Mouse (Mus musculus) midbrain, postnatal 0 days (tissue): Measurements from ENCODE around the gene Sppl2c. TPM values are rescaled to one million over a fixed set of nuclear protein-coding genes. Genes with fewer than 3 reads are reported as not detected.
A peak's percentile ranks its signal among the peaks of the same experiment; 100 is the strongest.
"Not testable (repeated sequence)": the region's sequence is repeated elsewhere in the genome, so short reads cannot be mapped to it uniquely, and the experiment has no call there.

Experiments used
- ATAC-seq: fragments of 200-750 bp; cut with Nextera tagmentation; 2 replicates; pipeline ENCODE4 v1.8.0; 2017; ENCODE audit warnings: moderate number of reproducible peaks, mild to moderate bottlenecking, moderate TSS enrichment, moderate library complexity; ENCODE audit not compliant: low FRiP score
- DNase-seq: peaks from one replicate; pipeline ENCODE4 v3.0.0-alpha.2; 2015; ENCODE audit warnings: low spot score
- H3K27ac ChIP-seq: fragments of 300-500 bp; sonication (generic); 2 replicates; pipeline ENCODE4 v1.5.1; 2014; ENCODE audit warnings: low read depth, mild to moderate bottlenecking, low read length, mixed read lengths
- H3K27me3 ChIP-seq: fragments of 300-500 bp; sonication (generic); 2 replicates; pipeline ENCODE4 v1.6.1; 2014; ENCODE audit warnings: low read length, control low read depth, mixed read lengths; ENCODE audit not compliant: insufficient read depth
- H3K36me3 ChIP-seq: fragments of 300-500 bp; sonication (generic); 2 replicates; pipeline ENCODE4 v1.6.1; 2014; ENCODE audit warnings: low read length, control low read depth, mixed read lengths; ENCODE audit not compliant: insufficient read depth
- H3K4me1 ChIP-seq: fragments of 300-500 bp; sonication (generic); 2 replicates; pipeline ENCODE4 v1.6.1; 2014; ENCODE audit warnings: mild to moderate bottlenecking, control low read depth, antibody characterized with exemption, low read length, mixed read lengths; ENCODE audit not compliant: insufficient read depth
- H3K4me2 ChIP-seq: fragments of 300-500 bp; sonication (generic); 2 replicates; pipeline ENCODE4 v1.6.1; 2014; ENCODE audit warnings: low read depth, mild to moderate bottlenecking, low read length, mixed read lengths; ENCODE audit not compliant: poor library complexity, severe bottlenecking
- H3K4me3 ChIP-seq: fragments of 300-500 bp; sonication (generic); 2 replicates; pipeline ENCODE4 v1.5.1; 2014; ENCODE audit warnings: low read depth, mild to moderate bottlenecking, low read length, moderate library complexity
- H3K9ac ChIP-seq: fragments of 300-500 bp; sonication (generic); replicated peaks from 2 replicates; pipeline ENCODE4 v1.6.1; 2014; ENCODE audit warnings: mild to moderate bottlenecking, low read length, moderate library complexity, mixed read lengths; ENCODE audit not compliant: poor library complexity, severe bottlenecking
- H3K9me3 ChIP-seq: fragments of 300-500 bp; sonication (generic); 2 replicates; pipeline ENCODE4 v1.6.1; 2016; ENCODE audit warnings: low read length, control low read depth
- CTCF ChIP-seq: IDR thresholded peaks from 2 replicates; pipeline ENCODE4 v1.5.1; 2016; ENCODE audit warnings: antibody characterized with exemption, mild to moderate bottlenecking
- WGBS: fragments of 180-500 bp; shearing (Covaris S2); extraction: QIAGEN DNeasy Blood & Tissue Kit; methylation state at CpG from one replicate; pipeline ENCODE4 v1.1.7; 2014; 5-methylcytosine and 5-hydroxymethylcytosine counted together
- polyA plus RNA-seq: library from polyadenylated mRNA; unstranded; fragments of >200 nt; fragmentation: Nextera tagmentation; extraction: Ambion mirVana; gene quantifications from 2 replicates; pipeline ENCODE4 v1.2.1, GENCODE M21; 2015
- total RNA-seq: library from RNA; depleted of rRNA; stranded (reverse); fragments of >200 nt; gene quantifications from 2 replicates; pipeline ENCODE4 v1.2.3, GENCODE M21; 2014

Sppl2c gene
- total and polyA plus RNA-seq, 2 experiments from 2014 or later = not detected

DNA sequence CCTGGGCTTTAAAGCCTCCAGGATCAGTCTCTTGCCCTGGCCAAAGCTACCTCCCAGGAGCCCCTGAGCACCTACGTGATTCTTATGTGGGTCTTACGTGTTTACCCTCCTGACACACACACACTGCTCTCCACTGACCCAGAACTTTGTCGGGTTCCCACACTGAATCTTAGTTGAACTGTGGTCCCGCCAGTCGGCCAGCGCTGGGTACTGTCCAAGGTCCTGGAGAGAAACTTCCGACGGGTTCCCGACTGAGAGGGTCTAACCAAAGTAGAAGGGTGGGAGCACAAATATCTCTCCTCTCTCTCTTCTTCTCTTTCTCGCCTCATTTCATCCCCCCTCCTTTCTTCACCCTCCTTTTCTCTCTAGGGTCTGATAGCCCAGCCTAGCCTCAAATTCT lies 11.7 kb downstream of the Sppl2c start:
- ATAC-seq (no peak), DNase-seq (no peak)
- no peak overlapping the region for H3K27ac ChIP-seq
- WGBS = 15% methylated on average over 10 of the region's 10 CpGs
- 0 out of 2 replicates have a peak, but pooled peaks cover 3% of the 10 kb centered on the region for H3K9me3 ChIP-seq
- H3K4me2 ChIP-seq = no peak overlapping the region
- H3K9ac ChIP-seq = no peak overlapping the region
- H3K27me3 ChIP-seq = peaks cover 5% of the 10 kb centered on the region; the same call in 1 of the 2 replicates
- no peaks in the 10 kb centered on the region for H3K4me1 ChIP-seq
- no peak for TF ChIP-seq CTCF
- no peaks in the 10 kb centered on the region for H3K36me3 ChIP-seq
- no peak overlapping the region for H3K4me3 ChIP-seq

DNA sequence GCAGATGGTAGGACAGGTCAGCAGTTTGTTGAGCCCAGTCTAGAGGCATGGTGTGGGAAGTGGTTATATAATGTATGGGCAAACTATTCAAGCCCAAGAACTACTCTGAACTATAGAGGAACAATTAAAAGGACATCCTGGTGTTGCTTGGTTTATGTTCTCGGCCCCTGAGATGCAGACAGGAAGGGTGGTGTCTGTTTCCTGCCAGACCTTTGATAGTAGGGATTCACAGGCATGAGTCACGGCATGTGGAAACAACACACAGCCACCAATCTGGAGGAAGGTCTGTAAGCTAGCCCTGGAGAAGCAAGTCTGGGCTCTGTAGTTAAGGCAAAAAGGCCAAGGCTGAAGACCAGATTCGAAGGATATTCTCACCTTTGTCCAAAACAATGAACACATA lies 17.1 kb downstream of the Sppl2c start:
- H3K4me1 ChIP-seq = no peaks in the 10 kb centered on the region
- no peaks in the 10 kb centered on the region for H3K27me3 ChIP-seq
- 88% methylated on average over 3 of the region's 3 CpGs for WGBS
- H3K9me3 ChIP-seq = 0 out of 2 replicates have a peak, but pooled peaks cover 3% of the 10 kb centered on the region
- DNase-seq = no peak
- ATAC-seq = no peak
- H3K4me3 ChIP-seq = no peak overlapping the region
- H3K9ac ChIP-seq = no peak overlapping the region
- no peaks in the 10 kb centered on the region for H3K36me3 ChIP-seq
- H3K27ac ChIP-seq = no peak overlapping the region
- TF ChIP-seq CTCF = no peak
- H3K4me2 ChIP-seq = no peak overlapping the region

DNA sequence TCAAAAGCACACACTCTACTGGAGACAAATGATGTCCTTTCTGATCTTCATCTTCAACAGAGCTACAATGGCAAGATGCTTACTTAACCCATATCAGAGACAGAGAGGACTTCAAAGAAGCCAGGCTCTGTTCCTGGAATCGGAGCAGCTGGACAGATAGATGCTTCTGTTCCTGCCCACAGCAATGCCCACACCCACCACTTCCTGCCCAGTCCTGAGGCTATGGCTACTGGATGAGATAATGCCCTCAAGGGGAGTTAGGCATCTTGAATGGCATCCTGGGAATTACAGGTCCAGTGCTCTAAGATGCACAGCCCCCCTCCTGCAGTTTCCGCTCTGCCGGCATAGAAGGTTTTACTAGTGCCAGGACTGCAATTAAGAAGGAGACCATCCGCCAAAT lies 20.4 kb downstream of the Sppl2c start:
- TF ChIP-seq CTCF = no peak
- H3K27me3 ChIP-seq = no peaks in the 10 kb centered on the region
- no peak overlapping the region for H3K4me3 ChIP-seq
- H3K4me2 ChIP-seq = no peak overlapping the region
- H3K9me3 ChIP-seq = 0 out of 2 replicates have a peak, but pooled peaks cover 3% of the 10 kb centered on the region
- ATAC-seq (no peak), DNase-seq (peak; percentile 19)
- no peaks in the 10 kb centered on the region for H3K36me3 ChIP-seq
- H3K27ac ChIP-seq = no peak overlapping the region
- H3K9ac ChIP-seq = no peak overlapping the region
- WGBS = 78% methylated on average over 4 of the region's 4 CpGs
- no peaks in the 10 kb centered on the region for H3K4me1 ChIP-seq

DNA sequence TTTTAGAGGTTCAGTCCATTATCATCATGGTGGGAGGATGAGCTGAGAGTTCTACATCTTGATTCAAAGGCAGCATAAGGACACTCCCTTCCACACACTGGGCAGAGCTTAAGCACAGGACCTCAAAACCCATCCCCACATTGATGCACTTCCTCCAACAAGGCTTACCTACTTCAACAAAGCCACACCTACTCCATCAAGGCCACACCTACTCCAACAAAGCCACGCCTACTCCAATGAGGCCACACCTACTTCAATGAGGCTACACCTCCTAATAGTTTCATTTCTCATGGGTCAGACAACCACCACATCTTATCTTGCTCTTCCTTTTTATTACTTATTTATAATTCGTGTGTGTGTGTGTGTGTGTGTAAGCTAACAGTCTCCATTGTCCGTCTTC lies 22.9 kb downstream of the Sppl2c start:
- Histone ChIP-seq H3K27ac (no peak overlapping the region), H3K9me3 (no peaks in the 10 kb centered on the region), H3K4me1 (no peaks in the 10 kb centered on the region), H3K4me3 (no peak overlapping the region), H3K9ac (no peak overlapping the region), H3K27me3 (no peaks in the 10 kb centered on the region), H3K4me2 (no peak overlapping the region), H3K36me3 (no peaks in the 10 kb centered on the region)
- 71% methylated on average over 3 of the region's 3 CpGs for whole genome bisulfite sequencing
- DNase-seq = no peak
- TF ChIP-seq CTCF = no peak
- no peak for ATAC-seq

DNA sequence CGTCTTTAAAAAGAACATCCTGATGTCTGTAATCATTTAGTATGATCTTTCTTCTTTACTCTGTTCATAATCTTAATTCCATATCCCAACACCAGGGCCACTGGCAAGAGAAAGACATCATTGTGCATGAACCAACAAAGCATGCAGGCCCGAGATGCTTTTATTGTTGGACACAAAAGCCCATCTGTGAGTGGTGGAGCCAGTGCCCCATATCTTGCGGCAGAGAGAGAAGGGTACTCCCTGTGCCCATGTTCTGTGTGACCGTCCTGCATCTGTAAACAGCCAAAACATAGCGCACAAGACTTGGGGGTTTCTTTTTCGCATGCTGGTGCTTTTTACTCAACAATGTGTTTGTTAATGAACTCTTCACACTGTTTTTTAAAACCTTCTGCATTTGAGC lies 25.1 kb downstream of the Sppl2c start:
- Histone ChIP-seq H3K4me1 (no peaks in the 10 kb centered on the region), H3K9ac (no peak overlapping the region), H3K4me3 (no peak overlapping the region), H3K4me2 (no peak overlapping the region), H3K36me3 (no peaks in the 10 kb centered on the region), H3K27me3 (no peaks in the 10 kb centered on the region), H3K9me3 (no peaks in the 10 kb centered on the region), H3K27ac (no peak overlapping the region)
- no peak for ATAC-seq
- no peak for TF ChIP-seq CTCF
- 80% methylated on average over 6 of the region's 6 CpGs for WGBS
- DNase-seq = no peak

DNA sequence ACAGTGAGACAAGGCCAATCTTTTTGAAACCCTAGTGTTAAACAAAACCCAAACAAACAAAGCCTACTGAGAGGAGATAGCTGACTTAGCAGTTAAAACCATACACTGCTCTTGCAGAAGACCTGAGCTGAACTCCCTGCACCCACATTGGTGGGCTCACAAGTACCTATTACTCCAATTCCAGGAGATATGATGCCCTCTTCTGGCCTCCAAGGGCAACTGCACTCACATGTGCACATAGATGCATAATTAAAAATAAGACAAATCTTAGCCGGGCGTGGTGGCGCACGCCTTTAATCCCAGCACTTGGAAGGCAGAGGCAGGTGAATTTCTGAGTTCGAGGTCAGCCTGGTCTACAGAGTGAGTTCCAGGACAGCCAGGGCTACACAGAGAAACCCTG lies 28.0 kb downstream of the Sppl2c start:
- WGBS = 94% methylated on average over 5 of the region's 5 CpGs
- H3K27ac ChIP-seq, H3K4me2 ChIP-seq, H3K4me1 ChIP-seq, ATAC-seq, H3K9ac ChIP-seq, H3K4me3 ChIP-seq, DNase-seq, H3K27me3 ChIP-seq, H3K36me3 ChIP-seq, H3K9me3 ChIP-seq: not testable (repeated sequence)
- peak; percentile 34 for TF ChIP-seq CTCF
